Mouse (Mus musculus) adrenal gland, adult 8-10 months (tissue): ENCODE measurements at regions not wholly inside any gene's neighbourhood (a gene's known extent, or its start where the extent isn't known, plus 50 kb on each side); places are given as distances from the start of the nearest gene placed in this dataset.

Source experiments
- DNase-seq: peaks from one replicate; pipeline ENCODE4 v3.0.0; 2022

DNA sequence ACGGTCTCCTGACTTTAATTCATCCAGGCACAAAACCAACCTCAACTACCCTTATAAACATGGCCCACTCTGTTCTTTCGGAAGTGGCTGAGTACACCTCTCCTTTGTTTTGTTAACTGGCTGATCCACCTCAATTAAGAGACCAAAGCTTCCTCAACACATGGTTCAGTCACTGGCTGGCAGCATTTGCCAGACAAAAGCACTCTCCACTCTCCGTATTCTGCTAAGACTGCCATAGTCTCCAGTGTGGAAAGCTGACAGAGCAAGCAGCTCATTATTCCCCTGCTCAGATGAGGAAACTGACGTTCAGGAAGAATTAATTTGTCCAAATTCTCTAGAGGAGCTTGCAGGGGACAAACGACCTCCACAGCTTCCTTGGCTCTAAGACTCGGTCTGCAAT, 56.5 kb upstream of the Clint1 start:
- DNase-seq, result no peak

DNA sequence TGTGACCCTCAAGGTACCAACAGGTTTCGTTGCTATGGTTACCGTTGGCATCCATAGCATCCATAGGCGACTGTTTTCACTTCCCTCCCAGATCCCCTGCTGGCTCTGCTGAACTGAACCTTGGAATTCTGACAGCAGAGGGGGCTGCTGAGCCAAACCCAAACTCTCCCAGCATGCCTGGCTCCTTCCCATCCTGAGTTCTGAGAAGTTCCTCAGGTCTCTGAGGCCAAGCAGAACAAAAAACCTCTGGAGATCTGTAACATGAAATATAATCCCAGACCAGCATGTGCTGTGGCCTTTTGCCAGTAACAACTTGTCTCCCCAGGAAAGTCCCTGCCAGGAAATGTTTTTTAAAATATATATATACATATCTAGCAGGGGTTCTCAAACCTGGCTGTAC, 56.1 kb upstream of the Clint1 start:
- peak; percentile 35 for DNase-seq

DNA sequence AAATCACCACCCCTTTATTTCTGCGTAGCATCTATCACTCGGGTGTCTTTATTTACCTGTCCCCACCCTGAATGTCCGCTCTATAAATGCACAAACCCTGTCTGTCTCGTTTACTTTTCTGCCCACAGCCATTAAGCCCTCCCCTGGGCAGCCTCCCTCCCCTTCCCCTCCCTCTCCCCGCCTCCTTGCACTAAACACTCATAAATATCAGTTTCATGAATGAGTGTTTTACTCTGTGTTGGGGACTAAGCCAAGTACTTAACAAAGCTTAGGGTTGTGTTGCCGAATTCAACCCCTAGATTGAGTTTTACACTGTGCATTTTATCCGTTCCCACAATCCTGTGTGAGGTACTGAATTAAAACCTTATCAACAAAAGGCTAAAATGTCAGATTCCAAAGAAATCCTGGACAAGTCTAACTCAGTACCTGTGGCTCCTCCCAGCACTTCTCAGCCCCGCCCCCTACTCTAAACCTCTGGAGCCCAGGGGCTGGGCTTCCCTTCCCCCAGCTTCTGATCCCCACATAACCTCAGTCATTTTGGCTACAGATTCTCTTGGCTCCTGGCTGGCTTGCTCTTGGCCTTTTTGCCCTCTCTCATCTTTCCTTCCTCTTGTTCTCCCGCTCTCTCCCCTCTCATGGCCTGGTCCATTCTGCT, 52.0 kb upstream of the Clint1 start:
- DNase-seq, result no peak
